Mouse (Mus musculus) liver, embryonic 14.5 days (tissue): ENCODE results near the gene Macrod1.

ENCODE experiments used
- CTCF ChIP-seq: IDR thresholded peaks from 2 replicates; pipeline ENCODE4 v1.5.1; 2016; ENCODE audit warnings: antibody characterized with exemption, low read depth, control low read depth
- EP300 ChIP-seq: IDR thresholded peaks from 2 replicates; pipeline ENCODE4 v1.6.1; 2016; ENCODE audit warnings: antibody characterized with exemption, low read depth

DNA sequence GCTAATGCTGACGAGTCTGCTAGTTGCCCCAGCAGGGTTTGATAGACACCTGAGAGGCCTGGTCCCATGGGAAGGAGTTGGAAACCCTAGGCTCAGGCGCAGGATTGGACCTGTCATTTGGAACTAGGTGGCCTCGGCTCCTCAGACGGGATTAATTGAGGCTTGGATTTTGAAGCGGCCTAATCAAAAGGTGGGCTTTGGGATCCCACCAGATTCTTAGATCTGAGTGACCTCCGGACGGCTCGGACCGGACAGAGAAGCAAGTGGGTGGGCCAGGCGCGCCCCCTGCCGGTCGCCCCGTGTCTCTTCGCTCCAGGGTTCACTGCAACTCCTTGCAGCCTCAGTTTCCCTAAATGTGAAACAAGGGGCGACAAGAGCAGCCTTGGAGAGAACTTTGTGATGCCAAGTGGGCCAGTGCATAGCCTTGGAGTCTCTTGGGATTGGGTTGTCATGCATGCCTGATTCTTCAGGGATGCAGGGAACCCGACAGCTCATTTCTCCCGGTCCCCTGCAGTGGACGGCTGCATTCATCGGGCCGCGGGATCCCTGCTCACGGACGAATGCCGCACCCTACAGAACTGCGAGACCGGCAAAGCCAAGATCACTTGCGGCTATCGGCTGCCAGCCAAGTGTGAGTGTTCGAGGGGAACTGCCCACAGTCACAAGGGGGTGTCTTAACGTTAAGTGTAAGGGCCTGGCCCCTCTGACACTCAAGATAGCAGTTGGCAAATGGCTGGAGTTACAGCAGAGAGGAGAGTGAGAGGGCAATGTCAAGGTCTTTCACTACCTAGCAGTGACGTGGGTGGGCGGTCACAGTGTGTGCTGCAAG is 139.5 kb downstream of the Macrod1 start:
- TF ChIP-seq CTCF (peak; percentile 94), EP300 (no peak)
